Mouse (Mus musculus): ENCODE data around the gene 2610021A01Rik.

DNA sequence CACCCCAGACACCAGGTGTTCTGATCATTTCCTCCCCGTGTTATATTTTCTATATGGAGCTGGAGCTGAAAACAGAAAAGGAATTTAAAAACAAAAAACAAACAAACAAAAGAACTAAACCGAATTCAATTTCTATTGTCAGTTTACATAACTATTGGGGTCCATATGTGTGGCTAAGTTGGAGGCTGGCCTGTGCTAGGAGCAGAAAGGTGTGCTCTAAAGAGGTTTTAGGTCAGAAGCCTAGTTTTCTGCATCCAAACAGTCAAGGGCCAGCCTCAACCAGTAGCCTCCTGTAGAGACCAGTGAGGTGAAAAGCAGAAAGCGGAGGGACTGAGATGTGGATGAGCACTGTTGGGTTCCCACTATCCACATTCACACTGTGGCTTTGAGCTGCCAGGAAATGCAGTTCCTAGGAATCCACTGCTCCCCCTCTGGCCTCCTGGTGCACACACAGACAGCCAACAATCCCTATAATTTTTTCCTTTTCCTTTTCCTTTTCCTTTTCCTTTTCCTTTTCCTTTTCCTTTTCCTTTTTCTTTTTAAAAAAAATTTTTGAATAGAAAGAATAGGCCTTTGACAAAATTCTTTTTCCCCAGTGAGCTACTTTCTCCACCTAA lies 1.0 kb downstream of the 2610021A01Rik start:
- TF ChIP-seq CTCF (IDR thresholded peaks at IDR 0.05; ENCODE audit: low read depth, low read length) (peak; percentile 50; the same call in 1 of the 2 replicates), POLR2A (IDR thresholded peaks at IDR 0.05; ENCODE audit: extremely low read depth, insufficient read depth, low read length) (no peak)
